Mouse (Mus musculus) right cerebral cortex, postnatal 4 days (tissue): ENCODE data around the gene Srp68.

Source experiments
- DNase-seq: peaks from one replicate; pipeline ENCODE4 v3.0.0-alpha.2; 2022

Srp68 gene

GRCm38 (mm10) chr11:116244580-116244979, 29.4 kb downstream of the Srp68 start:
- DNase-seq: no peak

GRCm38 (mm10) chr11:116241744-116242235, 32.2 kb downstream of the Srp68 start:
- no peak for DNase-seq

- DNase-seq: no peak
Observed at GRCm38 (mm10) chr11:116239797-116240196, 34.2 kb downstream of the Srp68 start.

- DNase-seq: no peak
Observed at GRCm38 (mm10) chr11:116237742-116238395, 36.1 kb downstream of the Srp68 start, which contains the start of gene Evpl. Evpl (minus strand) TSS chr11:116238077.

- no peak for DNase-seq
Observed at GRCm38 (mm10) chr11:116234901-116235300, 39.1 kb downstream of the Srp68 start.

- DNase-seq: no peak
Observed at GRCm38 (mm10) chr11:116232427-116232826, 41.6 kb downstream of the Srp68 start.

- DNase-seq: no peak
Observed at GRCm38 (mm10) chr11:116228699-116229098, 45.3 kb downstream of the Srp68 start.

- DNase-seq: peak; percentile 79
Observed at GRCm38 (mm10) chr11:116226414-116226813, 47.6 kb downstream of the Srp68 start.

- DNase-seq: no peak
Observed at GRCm38 (mm10) chr11:116222740-116223059, 51.3 kb downstream of the Srp68 start.

GRCm38 (mm10) chr11:116221931-116222739, 51.9 kb downstream of the Srp68 start:
- DNase-seq: no peak

GRCm38 (mm10) chr11:116219885-116220284, 54.1 kb downstream of the Srp68 start:
- peak; percentile 49 for DNase-seq

GRCm38 (mm10) chr11:116218737-116219400, 55.1 kb downstream of the Srp68 start:
- DNase-seq: peak; percentile 75

GRCm38 (mm10) chr11:116218263-116218662, 55.8 kb downstream of the Srp68 start:
- no peak for DNase-seq

- DNase-seq: no peak
Observed at GRCm38 (mm10) chr11:116216549-116216948, 57.5 kb downstream of the Srp68 start.

- no peak for DNase-seq
Observed at GRCm38 (mm10) chr11:116215991-116216390, 58.0 kb downstream of the Srp68 start.

GRCm38 (mm10) chr11:116215181-116215580, 58.8 kb downstream of the Srp68 start:
- peak; percentile 45 for DNase-seq

GRCm38 (mm10) chr11:116213877-116214510, 60.0 kb downstream of the Srp68 start:
- DNase-seq: no peak

GRCm38 (mm10) chr11:116212847-116213246, 61.2 kb downstream of the Srp68 start:
- no peak for DNase-seq

- no peak for DNase-seq
Observed at GRCm38 (mm10) chr11:116210696-116211095, 63.3 kb downstream of the Srp68 start.

GRCm38 (mm10) chr11:116209257-116209656, 64.8 kb downstream of the Srp68 start:
- no peak for DNase-seq

GRCm38 (mm10) chr11:116208660-116209059, 65.4 kb downstream of the Srp68 start:
- DNase-seq: no peak

- DNase-seq: no peak
Observed at GRCm38 (mm10) chr11:116206678-116207077, 67.3 kb downstream of the Srp68 start.

- no peak for DNase-seq
Observed at GRCm38 (mm10) chr11:116203150-116203549, 70.9 kb downstream of the Srp68 start.
